Mouse (Mus musculus): ENCODE measurements around the gene C77080.

- TF ChIP-seq CTCF (IDR thresholded peaks at IDR 0.05; ENCODE audit: low read depth): no peak
- TF ChIP-seq EP300 (optimal IDR thresholded peaks at IDR 0.05): no peak
Observed at GRCm38 (mm10) chr4:129206792-129207191, 54.4 kb downstream of the C77080 start.
